Mouse (Mus musculus): ENCODE data around the gene Col4a2.

The Col4a2 gene

GRCm38 (mm10) chr8:11421968-11422367, 109.4 kb downstream of the Col4a2 start:
- no peak for DNase-seq

- no peak for DNase-seq
Measured at GRCm38 (mm10) chr8:11423091-11423490, 110.5 kb downstream of the Col4a2 start.

GRCm38 (mm10) chr8:11430688-11431087, 118.1 kb downstream of the Col4a2 start:
- DNase-seq, result peak; percentile 38

- no peak for DNase-seq
Measured at GRCm38 (mm10) chr8:11437862-11438261, 125.3 kb downstream of the Col4a2 start.

- no peak for DNase-seq
Measured at GRCm38 (mm10) chr8:11441291-11441690, 128.7 kb downstream of the Col4a2 start.

- DNase-seq, result no peak
Measured at GRCm38 (mm10) chr8:11443611-11444010, 131.0 kb downstream of the Col4a2 start.

- DNase-seq, result no peak
Measured at GRCm38 (mm10) chr8:11444216-11444615, 131.6 kb downstream of the Col4a2 start.

- no peak for DNase-seq
Measured at GRCm38 (mm10) chr8:11445790-11446189, 133.2 kb downstream of the Col4a2 start.

GRCm38 (mm10) chr8:11447910-11448570, 135.4 kb downstream of the Col4a2 start:
- no peak for DNase-seq

GRCm38 (mm10) chr8:11450184-11451113, 137.8 kb downstream of the Col4a2 start:
- DNase-seq, result peak; percentile 72

- no peak for DNase-seq
Measured at GRCm38 (mm10) chr8:11452152-11452551, 139.5 kb downstream of the Col4a2 start.

- DNase-seq, result no peak
Measured at GRCm38 (mm10) chr8:11452559-11452958, 140.0 kb downstream of the Col4a2 start.

- DNase-seq, result no peak
Measured at GRCm38 (mm10) chr8:11452974-11453373, 140.4 kb downstream of the Col4a2 start.

GRCm38 (mm10) chr8:11454228-11454627, 141.6 kb downstream of the Col4a2 start:
- DNase-seq, result no peak

- no peak for DNase-seq
Measured at GRCm38 (mm10) chr8:11457278-11457677, 144.7 kb downstream of the Col4a2 start.

- DNase-seq, result no peak
Measured at GRCm38 (mm10) chr8:11457981-11458836, 145.6 kb downstream of the Col4a2 start.

GRCm38 (mm10) chr8:11459016-11459415, 146.4 kb downstream of the Col4a2 start:
- peak; percentile 39 for DNase-seq

- no peak for DNase-seq
Measured at GRCm38 (mm10) chr8:11460934-11461333, 148.3 kb downstream of the Col4a2 start.

- DNase-seq, result no peak
Measured at GRCm38 (mm10) chr8:11461847-11462246, 149.2 kb downstream of the Col4a2 start.

- no peak for DNase-seq
Measured at GRCm38 (mm10) chr8:11462641-11463040, 150.0 kb downstream of the Col4a2 start.

GRCm38 (mm10) chr8:11463541-11463888, 150.9 kb downstream of the Col4a2 start:
- no peak for DNase-seq

GRCm38 (mm10) chr8:11463889-11464706, 151.5 kb downstream of the Col4a2 start:
- DNase-seq, result no peak

GRCm38 (mm10) chr8:11464707-11464964, 152.0 kb downstream of the Col4a2 start:
- DNase-seq, result no peak

Measured in embryo, embryonic 11 days (tissue).